Mouse (Mus musculus) liver, adult 2 months (tissue): Measurements from ENCODE around the gene Pou5f1. TPM values are rescaled to one million over a fixed set of nuclear protein-coding genes. Genes with fewer than 3 reads are reported as not detected.

ENCODE experiments used
- DNase-seq: peaks from one replicate; pipeline ENCODE4 v3.0.0-alpha.2; 2011; ENCODE audit warnings: low read depth, low spot score; ENCODE audit errors: extremely low read depth
- H3K27ac ChIP-seq: fragments of 200-500 bp; replicated peaks from 2 replicates; pipeline ENCODE4 v1.5.1; 2012; ENCODE audit warnings: low read depth, mild to moderate bottlenecking, control low read depth, inconsistent platforms, low read length; ENCODE audit not compliant: insufficient read depth
- H3K27me3 ChIP-seq: fragments of 200-500 bp; 2 replicates; pipeline ENCODE4 v1.6.1; 2012; ENCODE audit warnings: mild to moderate bottlenecking, moderate library complexity, low read length, inconsistent platforms; ENCODE audit not compliant: control insufficient read depth, insufficient read depth
- H3K36me3 ChIP-seq: fragments of 200-500 bp; 2 replicates; pipeline ENCODE4 v1.6.1; 2012; ENCODE audit warnings: low read length, inconsistent platforms; ENCODE audit not compliant: control insufficient read depth, insufficient read depth
- H3K4me1 ChIP-seq: fragments of 200-500 bp; 2 replicates; pipeline ENCODE4 v1.6.1; 2011; ENCODE audit warnings: low read length; ENCODE audit not compliant: control insufficient read depth, insufficient read depth
- H3K4me3 ChIP-seq: fragments of 200-500 bp; 2 replicates; pipeline ENCODE4 v1.5.1; 2011; ENCODE audit warnings: low read depth, mild to moderate bottlenecking, control low read depth, low read length, moderate library complexity; ENCODE audit not compliant: insufficient read depth
- H3K79me2 ChIP-seq: fragments of 200-500 bp; 2 replicates; pipeline ENCODE4 v1.6.1; 2012; ENCODE audit warnings: inconsistent platforms, mild to moderate bottlenecking, low read length, moderate library complexity; ENCODE audit not compliant: control insufficient read depth, insufficient read depth
- H3K9ac ChIP-seq: fragments of 200-500 bp; 2 replicates; pipeline ENCODE4 v1.6.1; 2012; ENCODE audit warnings: low read depth, mild to moderate bottlenecking, control low read depth, inconsistent platforms, low read length
- CTCF ChIP-seq: fragments of 200-500 bp; IDR thresholded peaks from 2 replicates; pipeline ENCODE4 v1.5.1; 2011; ENCODE audit warnings: low read depth, low read length, control low read depth
- POLR2A ChIP-seq: fragments of 200-500 bp; IDR thresholded peaks from 2 replicates; pipeline ENCODE4 v1.6.1; 2011; ENCODE audit warnings: low read length, control low read depth; ENCODE audit not compliant: insufficient read depth; ENCODE audit errors: extremely low read depth
- WGBS: fragments of 180-500 bp; shearing (Covaris S2); methylation state at CpG from one replicate; pipeline ENCODE4 v1.1.7; 2018; 5-methylcytosine and 5-hydroxymethylcytosine counted together
- polyA plus RNA-seq: library from polyadenylated mRNA; depleted of rRNA; stranded (reverse); fragments of >200 nt; gene quantifications from 2 replicates; pipeline ENCODE4 v1.2.3, GENCODE M21; 2012
- total RNA-seq: library from RNA; depleted of rRNA; stranded (reverse); fragments of >200 nt; gene quantifications from 2 replicates; pipeline ENCODE4 v1.2.3, GENCODE M21; 2014

Gene Pou5f1
- total and polyA plus RNA-seq, 2 experiments, result not detected

GRCm38 (mm10) chr17:35549437-35550142, 43.8 kb downstream of the Pou5f1 start:
- H3K27ac ChIP-seq, result no peak overlapping the region
- DNase-seq, result no peak
- H3K36me3 ChIP-seq, result no peaks in the 10 kb centered on the region
- no peak overlapping the region for H3K9ac ChIP-seq
- TF ChIP-seq POLR2A, result no peak
- no peak for TF ChIP-seq CTCF
- 44% methylated on average over 15 of the region's 15 CpGs for WGBS
- no peaks in the 10 kb centered on the region for H3K27me3 ChIP-seq
- H3K4me3 ChIP-seq, result no peak overlapping the region
- H3K4me1 ChIP-seq, result no peaks in the 10 kb centered on the region
- H3K79me2 ChIP-seq, result no peaks in the 10 kb centered on the region

- H3K36me3 ChIP-seq, result no peaks in the 10 kb centered on the region
- no peak for DNase-seq
- 94% methylated on average over 4 of the region's 4 CpGs for WGBS
- no peaks in the 10 kb centered on the region for H3K79me2 ChIP-seq
- H3K4me3 ChIP-seq, result no peak overlapping the region
- no peak for TF ChIP-seq POLR2A
- no peak for TF ChIP-seq CTCF
- no peaks in the 10 kb centered on the region for H3K27me3 ChIP-seq
- no peak overlapping the region for H3K9ac ChIP-seq
- H3K4me1 ChIP-seq, result no peaks in the 10 kb centered on the region
- H3K27ac ChIP-seq, result no peak overlapping the region
Measured at GRCm38 (mm10) chr17:35550143-35550494, 44.3 kb downstream of the Pou5f1 start.

GRCm38 (mm10) chr17:35550871-35551270, 45.1 kb downstream of the Pou5f1 start:
- no peaks in the 10 kb centered on the region for H3K27me3 ChIP-seq
- DNase-seq, result no peak
- no peaks in the 10 kb centered on the region for H3K36me3 ChIP-seq
- H3K4me1 ChIP-seq, result no peaks in the 10 kb centered on the region
- TF ChIP-seq CTCF (no peak), POLR2A (no peak)
- no peak overlapping the region for H3K9ac ChIP-seq
- H3K27ac ChIP-seq, result no peak overlapping the region
- H3K79me2 ChIP-seq, result no peaks in the 10 kb centered on the region
- H3K4me3 ChIP-seq, result no peak overlapping the region
- WGBS, result 85% methylated on average over 8 of the region's 8 CpGs

- Histone ChIP-seq H3K36me3 (no peaks in the 10 kb centered on the region), H3K27ac (no peak within 1 kb of the TSS), H3K9ac (no peak within 1 kb of the TSS), H3K79me2 (no peaks in the 10 kb centered on the region), H3K4me1 (no peaks in the 10 kb centered on the region), H3K4me3 (no peak within 1 kb of the TSS), H3K27me3 (no peaks in the 10 kb centered on the region)
- WGBS, result 85% methylated on average over 10 of the region's 10 CpGs
- no peak for DNase-seq
- no peak for TF ChIP-seq POLR2A
- no peak for TF ChIP-seq CTCF
Measured at GRCm38 (mm10) chr17:35551881-35552414, 46.1 kb downstream of the Pou5f1 start, which contains the start of gene Cdsn. Gene Cdsn, plus strand, starts transcription at chr17:35552128.

- TF ChIP-seq POLR2A (no peak), CTCF (no peak)
- Histone ChIP-seq H3K27me3 (no peaks in the 10 kb centered on the region), H3K36me3 (no peaks in the 10 kb centered on the region), H3K27ac (no peak overlapping the region), H3K79me2 (no peaks in the 10 kb centered on the region), H3K4me1 (peaks cover 5% of the 10 kb centered on the region; the same call in 1 of the 2 replicates), H3K9ac (no peak overlapping the region), H3K4me3 (no peak overlapping the region)
- WGBS, result 81% methylated on average over 5 of the region's 5 CpGs
- no peak for DNase-seq
Measured at GRCm38 (mm10) chr17:35554321-35554720, 48.5 kb downstream of the Pou5f1 start.
